Mouse (Mus musculus) erythroblast, embryonic 14.5 days (primary cell): ENCODE results near the gene Srms.

ENCODE experiments used
- GATA1 ChIP-seq: IDR thresholded peaks from 2 replicates; pipeline ENCODE4 v1.6.1; 2012; ENCODE audit warnings: low read length, inconsistent platforms, mixed read lengths
- TAL1 ChIP-seq: IDR thresholded peaks from 3 replicates; pipeline ENCODE4 v1.6.1; 2012; ENCODE audit warnings: low read length, inconsistent platforms, mixed read lengths

DNA sequence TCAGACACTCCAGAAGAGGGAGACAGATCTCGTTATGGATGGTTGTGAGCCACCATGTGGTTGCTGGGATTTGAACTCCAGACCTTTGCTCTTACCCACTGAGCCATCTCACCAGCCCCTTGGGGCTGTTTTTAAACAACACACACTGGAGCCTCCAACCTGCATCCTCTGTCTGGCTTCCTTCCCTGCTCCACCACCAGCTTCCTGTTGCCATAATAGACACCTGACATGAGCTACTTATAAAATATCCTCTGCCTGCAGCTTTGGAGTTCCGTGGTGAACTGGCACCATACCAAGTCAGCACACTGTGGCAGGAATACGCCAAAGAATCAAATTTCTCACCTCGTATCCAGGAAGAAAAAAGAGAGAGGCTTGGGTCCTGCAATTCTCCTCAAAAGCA lies 52.2 kb downstream of the Srms start:
- TF ChIP-seq TAL1 (no peak), GATA1 (no peak)
